Mouse (Mus musculus) lung, adult 2 months (tissue): ENCODE measurements at regions not wholly inside any gene's neighbourhood (a gene's known extent, or its start where the extent isn't known, plus 50 kb on each side); places are given as distances from the start of the nearest gene placed in this dataset.

Experiments used
- DNase-seq: peaks from one replicate; pipeline ENCODE4 v3.0.0; 2022
- H3K4me1 ChIP-seq: fragments of 200-500 bp; 2 replicates; pipeline ENCODE4 v1.6.1; 2011; ENCODE audit warnings: low read length; ENCODE audit not compliant: control insufficient read depth, insufficient read depth
- H3K4me3 ChIP-seq: fragments of 200-500 bp; replicated peaks from 2 replicates; pipeline ENCODE3; 2011; ENCODE audit warnings: low read depth, mild to moderate bottlenecking, control low read depth, low read length; ENCODE audit errors: extremely low read depth
- CTCF ChIP-seq: fragments of 200-500 bp; IDR thresholded peaks from 2 replicates; pipeline ENCODE4 v1.5.1; 2011; ENCODE audit warnings: mild to moderate bottlenecking, low read length, control low read depth; ENCODE audit not compliant: insufficient read depth
- POLR2A ChIP-seq: fragments of 200-500 bp; IDR thresholded peaks from 2 replicates; pipeline ENCODE4 v1.6.1; 2011; ENCODE audit warnings: low read depth, mild to moderate bottlenecking, control low read depth, low read length, borderline replicate concordance; ENCODE audit errors: extremely low read depth
- WGBS: fragments of 180-500 bp; shearing (Covaris S2); methylation state at CpG from one replicate; pipeline ENCODE4 v1.1.7; 2018; 5-methylcytosine and 5-hydroxymethylcytosine counted together

DNA sequence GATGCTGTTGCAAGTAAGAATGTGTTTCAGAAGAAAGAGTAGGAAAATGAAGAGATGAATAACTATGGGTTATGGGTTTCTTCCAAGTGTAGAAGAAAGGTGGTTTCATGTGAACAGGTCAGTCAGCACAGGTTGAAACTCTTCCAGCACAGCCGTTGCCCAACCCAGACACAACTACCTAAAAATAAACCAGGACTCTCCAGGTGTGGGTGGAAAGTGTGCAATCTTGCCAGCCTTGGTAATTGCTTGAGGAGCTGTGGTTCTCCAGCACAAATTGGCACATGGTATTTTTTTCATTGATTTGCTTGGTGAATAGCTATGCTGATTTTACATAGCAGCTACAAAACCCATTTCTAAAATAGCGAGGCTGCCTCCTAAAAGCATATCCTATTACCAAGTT lies 116.6 kb downstream of the Cartpt start:
- Histone ChIP-seq H3K4me1 (no peaks in the 10 kb centered on the region), H3K4me3 (no peak overlapping the region)
- DNase-seq: no peak
- 79% methylated on average over 2 of the region's 2 CpGs for WGBS
- no peak for TF ChIP-seq CTCF
- TF ChIP-seq POLR2A: no peak

- 70% methylated on average over 15 of the region's 15 CpGs for WGBS
- Histone ChIP-seq H3K4me1 (no peaks in the 10 kb centered on the region), H3K4me3 (no peak overlapping the region)
- TF ChIP-seq POLR2A (no peak), CTCF (no peak)
- DNase-seq: no peak
Observed at GRCm38 (mm10) chr13:99782883-99783721, 117.8 kb downstream of the Cartpt start.

- H3K4me1 ChIP-seq: no peaks in the 10 kb centered on the region
- no peak for DNase-seq
- WGBS: 81% methylated on average over 4 of the region's 4 CpGs
- TF ChIP-seq CTCF (no peak), POLR2A (no peak)
- no peak overlapping the region for H3K4me3 ChIP-seq
Observed at GRCm38 (mm10) chr13:99781616-99782015, 119.3 kb downstream of the Cartpt start.

GRCm38 (mm10) chr13:99780751-99781460 lies 120.0 kb downstream of the Cartpt start:
- no peak for DNase-seq
- TF ChIP-seq POLR2A (no peak), CTCF (no peak)
- WGBS: 33% methylated on average over 16 of the region's 16 CpGs
- Histone ChIP-seq H3K4me1 (no peaks in the 10 kb centered on the region), H3K4me3 (no peak overlapping the region)

DNA sequence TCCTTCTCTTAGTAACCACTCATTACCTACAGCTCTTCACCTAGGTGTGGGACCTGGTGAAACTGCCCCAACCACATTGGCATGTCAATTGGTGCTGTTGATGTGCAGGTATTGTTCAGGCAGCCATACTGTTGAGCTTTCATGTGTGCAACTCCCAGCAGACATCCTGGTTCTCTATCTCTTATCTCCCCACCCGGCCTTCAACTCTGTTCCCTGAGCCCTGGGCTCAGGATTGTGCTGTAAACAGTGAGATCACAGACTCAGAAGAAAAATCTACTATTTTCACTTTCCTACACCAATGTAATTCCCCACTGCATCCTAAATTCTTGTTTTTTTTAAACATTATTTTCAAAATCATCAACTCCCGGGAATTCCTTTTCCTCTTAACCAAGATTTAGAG lies 122.1 kb downstream of the Cartpt start:
- 70% methylated on average over 2 of the region's 2 CpGs for WGBS
- Histone ChIP-seq H3K4me1 (no peaks in the 10 kb centered on the region), H3K4me3 (no peak overlapping the region)
- no peak for DNase-seq
- TF ChIP-seq POLR2A (no peak), CTCF (no peak)

GRCm38 (mm10) chr13:99777736-99778135 lies 123.2 kb downstream of the Cartpt start:
- 55% methylated on average over 9 of the region's 9 CpGs for WGBS
- Histone ChIP-seq H3K4me3 (no peak overlapping the region), H3K4me1 (no peaks in the 10 kb centered on the region)
- TF ChIP-seq CTCF (no peak), POLR2A (no peak)
- DNase-seq: no peak

DNA sequence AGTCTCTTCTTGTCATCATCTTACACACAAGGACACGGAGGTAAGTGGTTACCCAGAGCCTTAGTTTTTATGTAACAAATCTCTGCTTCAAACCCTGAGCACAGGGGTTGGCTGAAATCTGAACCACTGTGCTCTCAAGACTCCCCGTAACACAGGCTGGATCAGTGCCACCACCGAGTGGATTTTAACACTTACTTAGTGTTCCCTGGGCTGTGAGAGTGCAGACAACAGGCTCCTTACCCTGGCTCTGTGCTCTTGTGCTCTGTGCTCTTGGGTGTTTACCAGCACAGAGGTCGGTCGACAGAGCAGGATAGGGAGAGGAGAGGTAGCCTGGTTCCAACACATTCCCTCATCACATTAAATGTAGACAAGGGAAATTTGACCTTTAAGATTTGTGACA lies 134.9 kb downstream of the Cartpt start:
- Histone ChIP-seq H3K4me3 (no peak overlapping the region), H3K4me1 (no peaks in the 10 kb centered on the region)
- WGBS: 25% methylated on average over 5 of the region's 5 CpGs
- no peak for TF ChIP-seq CTCF
- no peak for TF ChIP-seq POLR2A
- peak; percentile 14 for DNase-seq

GRCm38 (mm10) chr13:99764764-99765163 lies 136.1 kb downstream of the Cartpt start:
- WGBS: 84% methylated on average over 3 of the region's 3 CpGs
- DNase-seq: no peak
- Histone ChIP-seq H3K4me1 (no peaks in the 10 kb centered on the region), H3K4me3 (no peak overlapping the region)
- no peak for TF ChIP-seq CTCF
- TF ChIP-seq POLR2A: no peak

GRCm38 (mm10) chr13:99764097-99764714 lies 136.7 kb downstream of the Cartpt start:
- no peaks in the 10 kb centered on the region for H3K4me1 ChIP-seq
- H3K4me3 ChIP-seq: no peak overlapping the region
- 74% methylated on average over 6 of the region's 6 CpGs for WGBS
- no peak for TF ChIP-seq CTCF
- TF ChIP-seq POLR2A: no peak
- no peak for DNase-seq

GRCm38 (mm10) chr13:99761843-99762242 lies 139.0 kb downstream of the Cartpt start:
- TF ChIP-seq POLR2A (no peak), CTCF (no peak)
- DNase-seq: no peak
- Histone ChIP-seq H3K4me3 (no peak overlapping the region), H3K4me1 (no peaks in the 10 kb centered on the region)
- 67% methylated on average over 9 of the region's 9 CpGs for WGBS
